Comparison of ENCODE assay signal across 8 mouse cellular contexts in the genomic region with DNA sequence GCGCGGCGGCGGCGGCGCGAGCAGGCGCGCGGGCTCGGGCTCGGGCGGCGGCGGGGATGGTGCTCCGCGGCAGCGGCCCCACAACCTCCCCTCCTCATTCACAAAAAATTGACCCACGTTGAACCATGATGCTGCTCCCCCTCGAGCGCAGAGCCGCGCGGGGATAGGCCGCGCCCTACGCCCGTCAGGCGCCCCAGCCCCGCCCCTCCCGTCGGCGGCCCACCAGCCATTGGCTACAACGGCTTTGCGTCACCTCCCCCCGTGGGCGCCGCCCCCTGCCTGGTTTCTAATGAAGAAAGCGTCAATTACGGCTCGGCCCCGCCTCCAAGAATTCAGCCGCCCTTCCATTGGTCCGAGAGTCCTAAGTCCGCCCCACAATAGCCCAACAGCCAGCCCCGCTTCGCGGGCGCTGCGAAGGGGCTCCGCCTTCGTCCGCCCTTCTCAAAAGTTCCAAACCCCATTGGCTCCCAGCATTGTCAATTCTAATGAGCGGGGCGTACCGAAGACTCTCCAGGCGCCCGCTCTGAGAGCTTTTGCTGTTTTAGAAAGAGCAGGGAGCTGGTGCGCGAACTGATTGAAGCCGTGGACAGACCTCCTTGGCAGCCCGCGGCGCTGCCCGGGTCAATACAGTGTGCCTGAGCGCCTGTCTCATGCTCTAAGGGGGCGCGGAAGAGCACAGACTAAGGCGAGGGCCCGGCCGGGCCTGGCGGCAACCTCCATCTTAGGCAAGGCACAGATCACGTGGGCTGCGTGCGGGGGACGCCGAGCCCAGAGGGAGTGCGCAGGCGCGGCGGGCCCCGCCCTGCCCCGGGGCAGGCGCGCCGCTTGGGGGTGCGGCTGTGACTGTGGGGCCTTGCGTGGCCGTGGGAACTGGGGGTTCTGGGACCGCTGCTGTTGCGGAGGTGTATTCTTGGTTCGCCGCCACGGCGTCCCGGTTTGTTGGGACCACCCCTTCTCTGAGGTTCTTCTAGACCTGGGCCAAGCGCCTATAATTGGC. TPM values are rescaled to one million over a fixed set of nuclear protein-coding genes. Genes with fewer than 3 reads are reported as not detected.
DNase-seq lines count a peak whose midpoint lies in the region; ATAC-seq and TF ChIP-seq lines count a peak whose summit lies in the region.

No protein-coding gene starts in this region.

- peak; percentile 99 for DNase-seq in 3134 (ENCODE audit: extremely low read depth, insufficient read length, low spot score)
- DNase-seq in adrenal gland, postnatal 36 days = peak; percentile 100
- DNase-seq in heart, adult 18-20 months = peak; percentile 99 to 100
- peak; percentile 100 for DNase-seq in kidney, adult 2 months
- peak; percentile 99 for DNase-seq in spleen, adult 2 months (ENCODE audit: low read depth in 1 of 2, low spot score in 2 of 2)

- no peaks in the 10 kb centered on the region for H3K9me3 ChIP-seq in embryonic facial prominence, embryonic 13.5 days
- no peaks in the 10 kb centered on the region for H3K9me3 ChIP-seq in limb, embryonic 12.5 days
- no peaks in the 10 kb centered on the region for H3K9me3 ChIP-seq in midbrain, embryonic 15.5 days

- H3K4me2 ChIP-seq in embryonic facial prominence, embryonic 13.5 days = peak overlapping the region; percentile 76
- peak overlapping the region; percentile 81 for H3K4me2 ChIP-seq in limb, embryonic 12.5 days
- peak overlapping the region; percentile 77 for H3K4me2 ChIP-seq in midbrain, embryonic 15.5 days

- H3K9ac ChIP-seq in embryonic facial prominence, embryonic 13.5 days = peak overlapping the region; percentile 90
- peak overlapping the region; percentile 83 for H3K9ac ChIP-seq in limb, embryonic 12.5 days (replicated peaks)
- peak overlapping the region; percentile 78 for H3K9ac ChIP-seq in midbrain, embryonic 15.5 days

- peak overlapping the region; percentile 99 for H3K27ac ChIP-seq in embryonic facial prominence, embryonic 13.5 days
- peak overlapping the region; percentile 89 for H3K27ac ChIP-seq in kidney, adult 2 months (ENCODE audit: insufficient read depth, low read depth, low read length)
- H3K27ac ChIP-seq in limb, embryonic 12.5 days = peak overlapping the region; percentile 98
- H3K27ac ChIP-seq in midbrain, embryonic 15.5 days = peak overlapping the region; percentile 99
- peak overlapping the region; percentile 99 for H3K27ac ChIP-seq in spleen, adult 2 months (ENCODE audit: insufficient read depth, low read length)

- no peak for TF ChIP-seq CTCF in kidney, adult 2 months (conservative IDR thresholded peaks at IDR 0.05; ENCODE audit: insufficient read depth, insufficient read length, low read depth, low read length)
- no peak for TF ChIP-seq CTCF in spleen, adult 2 months (IDR thresholded peaks at IDR 0.05; ENCODE audit: extremely low read depth, insufficient read depth, insufficient read length, insufficient replicate concordance)

- peak overlapping the region; percentile 85 for H3K4me3 ChIP-seq in embryonic facial prominence, embryonic 13.5 days
- peak overlapping the region; percentile 81 for H3K4me3 ChIP-seq in kidney, adult 2 months (ENCODE audit: insufficient read depth, low read depth, low read length)
- H3K4me3 ChIP-seq in limb, embryonic 12.5 days (replicated peaks) = peak overlapping the region; percentile 77
- peak overlapping the region; percentile 80 for H3K4me3 ChIP-seq in midbrain, embryonic 15.5 days
- H3K4me3 ChIP-seq in spleen, adult 2 months (ENCODE audit: extremely low read depth, insufficient read depth, insufficient read length) = peak overlapping the region; percentile 95

- peak; percentile 56 for TF ChIP-seq POLR2A in kidney, adult 2 months (IDR thresholded peaks at IDR 0.05; ENCODE audit: low read depth, low read length)
- peak; percentile 47; the same call in 1 of the 2 replicates for TF ChIP-seq POLR2A in spleen, adult 2 months (IDR thresholded peaks at IDR 0.05; ENCODE audit: low read depth, low read length)

- peak; percentile 98 for ATAC-seq in embryonic facial prominence, embryonic 13.5 days (ENCODE audit: insufficient number of reproducible peaks, insufficient read depth, low FRiP score, low TSS enrichment, low read depth)
- ATAC-seq in limb, embryonic 12.5 days (ENCODE audit: insufficient number of reproducible peaks, insufficient read depth, low FRiP score, low TSS enrichment, low read depth) = peak; percentile 98
- peak; percentile 98 for ATAC-seq in midbrain, embryonic 15.5 days (replicated peaks)

- no peaks in the 10 kb centered on the region for H3K36me3 ChIP-seq in embryonic facial prominence, embryonic 13.5 days
- no peaks in the 10 kb centered on the region for H3K36me3 ChIP-seq in kidney, adult 2 months (ENCODE audit: control insufficient read depth, insufficient read depth, low read length)
- no peaks in the 10 kb centered on the region for H3K36me3 ChIP-seq in limb, embryonic 12.5 days
- no peaks in the 10 kb centered on the region for H3K36me3 ChIP-seq in midbrain, embryonic 15.5 days (replicated peaks)
- no peaks in the 10 kb centered on the region for H3K36me3 ChIP-seq in spleen, adult 2 months (ENCODE audit: control insufficient read depth, insufficient read depth, low read length)

- H3K27me3 ChIP-seq in embryonic facial prominence, embryonic 13.5 days = no peaks in the 10 kb centered on the region
- no peaks in the 10 kb centered on the region for H3K27me3 ChIP-seq in kidney, adult 2 months (replicated peaks; ENCODE audit: control insufficient read depth, insufficient read depth, low read length)
- H3K27me3 ChIP-seq in limb, embryonic 12.5 days = no peaks in the 10 kb centered on the region
- H3K27me3 ChIP-seq in midbrain, embryonic 15.5 days (replicated peaks) = no peaks in the 10 kb centered on the region
- H3K27me3 ChIP-seq in spleen, adult 2 months (ENCODE audit: control insufficient read depth, insufficient read depth, low read length) = no peaks in the 10 kb centered on the region

- WGBS in embryonic facial prominence, embryonic 13.5 days = under 1% methylated on average over 96 of the region's 97 CpGs
- WGBS in kidney, adult 2 months = 4% methylated on average over 97 of the region's 97 CpGs
- under 1% methylated on average over 76 of the region's 97 CpGs for WGBS in limb, embryonic 12.5 days
- WGBS in midbrain, embryonic 15.5 days = under 1% methylated on average over 96 of the region's 97 CpGs
- WGBS in spleen, adult 2 months = 5% methylated on average over 96 of the region's 97 CpGs

- peaks cover 22% of the 10 kb centered on the region for H3K4me1 ChIP-seq in embryonic facial prominence, embryonic 13.5 days
- H3K4me1 ChIP-seq in kidney, adult 2 months (ENCODE audit: control insufficient read depth, insufficient read depth, low read length) = peaks cover 13% of the 10 kb centered on the region; the same call in 1 of the 2 replicates
- H3K4me1 ChIP-seq in limb, embryonic 12.5 days (replicated peaks) = peaks cover 22% of the 10 kb centered on the region
- peaks cover 36% of the 10 kb centered on the region for H3K4me1 ChIP-seq in midbrain, embryonic 15.5 days
- peaks cover 7% of the 10 kb centered on the region; the same call in 1 of the 2 replicates for H3K4me1 ChIP-seq in spleen, adult 2 months (ENCODE audit: control insufficient read depth, insufficient read depth, insufficient read length)

RNA-seq across cellular contexts. Expression of gene Hdac4, which starts 15.1 kb away (rescaled TPM):
- total RNA-seq in adrenal gland, postnatal 36 days (2021) = 10 to 100 TPM; 76.9 to 97.4 TPM
- 34.6 and 34.7 TPM in 2 replicates for polyA plus RNA-seq in embryonic facial prominence, embryonic 13.5 days (2015; fragmentation: Nextera tagmentation; extraction: Ambion mirVana)
- total RNA-seq in heart, adult 18-20 months (2021) = 10 to 100 TPM; 35.2 to 42.7 TPM
- polyA plus RNA-seq in kidney, adult 2 months (2012; rRNA removed) = 10.0 and 11.6 TPM in 2 replicates
- 22.8 and 26.0 TPM in 2 replicates for polyA plus RNA-seq in limb, embryonic 12.5 days (2016; fragmentation: Nextera tagmentation; extraction: Ambion mirVana)
- polyA plus RNA-seq in midbrain, embryonic 15.5 days (2015; fragmentation: Nextera tagmentation; extraction: Ambion mirVana) = 27.9 and 30.9 TPM in 2 replicates
- 13.3 and 18.6 TPM in 2 replicates for polyA plus RNA-seq in spleen, adult 2 months (2012; rRNA removed)

Comparison
In these comparisons a context has a peak if more than half of its experiments do, and no peak if none do; other contexts are left out.
1. Peak in every context shown above with its lines: DNase-seq, ATAC-seq, H3K4me3 ChIP-seq and H3K27ac ChIP-seq.